8 mouse cellular contexts compared by ENCODE assay signal in genomic region chr7:115060171-115060570, GRCm38 (mm10).
"Had no signal": no experiment of that assay in that cellular context is flagged by ENCODE, and none has a peak within 500 bp of the region (broad histone marks: within the 10 kb centered on the region; RNA-seq: fewer than 3 reads in every experiment).

No protein-coding gene starts in this region.

- DNase-seq: lung, adult 18-20 months; lung, embryonic 14.5 days; lung, postnatal 10 days; lung, postnatal 4 days; right cerebral cortex, postnatal 14 days; thymus, adult 18-20 months; thymus, postnatal 14 days; thymus, postnatal 36 days had no signal
